Mouse (Mus musculus): ENCODE measurements around the gene Cwc15.

Cwc15 gene

DNA sequence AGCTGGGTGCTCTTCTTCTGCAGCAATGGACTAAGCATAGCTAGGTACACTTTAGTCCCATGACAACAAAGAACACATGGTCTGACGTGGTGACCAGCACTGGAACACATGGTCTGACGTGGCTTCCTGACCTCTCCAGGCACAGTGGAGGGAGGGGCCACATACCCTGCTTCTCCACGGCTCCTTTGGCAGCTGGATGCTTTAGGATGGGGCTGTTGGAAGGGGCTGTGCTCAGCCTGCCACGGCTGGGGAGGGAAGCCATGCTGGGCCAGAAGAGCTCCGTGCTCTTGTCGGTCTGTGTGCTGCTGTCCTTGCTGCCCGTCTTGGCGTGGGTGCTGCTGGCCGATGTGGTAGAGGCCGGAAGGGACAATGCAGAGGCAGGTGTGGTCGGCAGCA, 47.9 kb downstream of the Cwc15 start:
- no peak for DNase-seq (ENCODE audit: low spot score)

DNA sequence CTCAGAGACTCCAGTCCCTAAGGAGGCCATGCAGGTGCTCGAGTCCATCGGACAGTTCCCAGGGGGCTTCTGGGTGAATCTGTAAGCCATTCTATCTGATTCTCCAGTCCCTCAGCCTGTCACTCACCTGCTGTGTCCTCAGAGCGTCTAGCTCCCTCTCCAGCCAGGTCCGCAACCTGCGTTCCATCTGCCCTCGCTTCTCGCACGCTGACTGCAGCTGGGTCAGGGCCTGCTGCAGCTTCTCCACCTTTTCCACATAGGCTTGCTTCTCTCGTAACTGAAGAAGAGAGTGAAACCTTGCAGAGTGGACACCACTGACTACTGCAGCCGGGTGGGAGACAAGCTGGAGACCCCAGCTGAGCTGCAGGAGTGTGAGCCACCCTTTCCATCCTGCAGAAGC, 57.9 kb downstream of the Cwc15 start:
- DNase-seq (ENCODE audit: low spot score), result no peak

DNA sequence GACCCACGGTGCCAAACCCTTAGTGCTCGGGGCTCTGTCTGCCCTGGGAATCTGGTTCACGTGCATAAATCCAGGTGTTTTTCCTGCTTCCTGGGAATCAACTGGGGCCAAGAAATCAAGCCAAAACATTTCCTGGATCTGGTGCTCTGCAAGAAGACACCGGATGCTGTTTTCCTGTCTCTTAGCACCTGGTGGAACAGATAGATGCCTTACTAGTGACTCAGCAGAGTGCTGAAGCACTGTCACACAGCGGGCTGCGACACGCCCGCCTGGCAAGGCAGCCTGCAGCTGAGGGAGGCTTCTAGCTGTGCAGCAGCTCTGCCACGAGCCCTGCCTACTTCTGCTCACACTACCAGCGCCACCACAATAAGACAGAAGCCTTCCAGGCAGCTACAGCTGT, 59.0 kb downstream of the Cwc15 start:
- no peak for DNase-seq (ENCODE audit: low spot score)

DNA sequence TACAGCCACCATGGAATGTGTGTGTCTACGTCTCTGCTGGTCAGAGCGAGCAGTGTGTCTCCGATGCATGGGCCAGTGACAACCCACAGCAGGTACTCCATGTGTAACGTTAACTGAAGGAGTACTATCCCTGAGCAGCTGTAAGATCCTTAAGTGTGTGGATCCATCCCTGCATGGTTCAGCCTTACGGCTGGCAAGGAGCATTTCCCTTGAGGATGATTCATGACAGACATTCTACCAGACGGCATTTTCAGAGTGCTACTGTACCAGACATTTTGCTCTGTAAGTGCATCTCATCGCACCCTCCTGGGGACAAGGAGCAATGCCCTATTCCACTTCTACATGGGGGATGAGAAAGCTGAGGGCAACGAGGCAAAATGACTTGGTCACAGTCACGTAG, 59.6 kb downstream of the Cwc15 start:
- DNase-seq (ENCODE audit: low spot score), result no peak

Measured in ovary, postnatal 36 days (tissue).